Mouse (Mus musculus) heart, postnatal 0 days (tissue): Measurements from ENCODE around the gene Klk11. TPM values are rescaled to one million over a fixed set of nuclear protein-coding genes. Genes with fewer than 3 reads are reported as not detected.
A peak's percentile ranks its signal among the peaks of the same experiment; 100 is the strongest.

ENCODE experiments used
- ATAC-seq: fragments of 200-750 bp; cut with Nextera tagmentation; 2 replicates; pipeline ENCODE4 v1.8.0; 2017; ENCODE audit warnings: low read depth, moderate number of reproducible peaks, moderate library complexity; ENCODE audit not compliant: insufficient read depth
- DNase-seq: peaks from one replicate; pipeline ENCODE4 v3.0.0-alpha.2; 2016; ENCODE audit warnings: low spot score
- H3K27ac ChIP-seq: fragments of 300-500 bp; sonication (generic); 2 replicates; pipeline ENCODE4 v1.5.1; 2014; ENCODE audit warnings: low read depth, mild to moderate bottlenecking
- H3K27me3 ChIP-seq: fragments of 300-500 bp; sonication (generic); 2 replicates; pipeline ENCODE4 v1.6.1; 2014; ENCODE audit warnings: low read length, mixed read lengths; ENCODE audit not compliant: control insufficient read depth, insufficient read depth
- H3K36me3 ChIP-seq: fragments of 300-500 bp; sonication (generic); replicated peaks from 2 replicates; pipeline ENCODE4 v1.6.1; 2014; ENCODE audit warnings: low read length, mixed read lengths; ENCODE audit not compliant: control insufficient read depth, insufficient read depth
- H3K4me1 ChIP-seq: fragments of 300-500 bp; sonication (generic); 2 replicates; pipeline ENCODE4 v1.6.1; 2014; ENCODE audit warnings: antibody characterized with exemption; ENCODE audit not compliant: control insufficient read depth, insufficient read depth
- H3K4me2 ChIP-seq: fragments of 300-500 bp; sonication (generic); 2 replicates; pipeline ENCODE4 v1.6.1; 2014; ENCODE audit warnings: low read depth, mild to moderate bottlenecking, low read length, moderate library complexity
- H3K4me3 ChIP-seq: fragments of 300-500 bp; sonication (generic); 2 replicates; pipeline ENCODE4 v1.5.1; 2014; ENCODE audit warnings: low read depth, low read length
- H3K9ac ChIP-seq: fragments of 300-500 bp; sonication (generic); replicated peaks from 2 replicates; pipeline ENCODE4 v1.6.1; 2014; ENCODE audit warnings: low read depth, low read length, mixed read lengths
- H3K9me3 ChIP-seq: fragments of 300-500 bp; sonication (generic); replicated peaks from 2 replicates; pipeline ENCODE4 v1.6.1; 2016; ENCODE audit warnings: low read length; ENCODE audit not compliant: control insufficient read depth
- CTCF ChIP-seq: IDR thresholded peaks from 2 replicates; pipeline ENCODE4 v1.5.1; 2016; ENCODE audit warnings: antibody characterized with exemption, control low read depth, low read depth
- EP300 ChIP-seq: IDR thresholded peaks from 2 replicates; pipeline ENCODE4 v1.6.1; 2016; ENCODE audit warnings: antibody characterized with exemption, low read depth
- WGBS: fragments of 180-500 bp; shearing (Covaris S2); extraction: QIAGEN DNeasy Blood & Tissue Kit; methylation state at CpG from one replicate; pipeline ENCODE4 v1.1.7; 2014; 5-methylcytosine and 5-hydroxymethylcytosine counted together
- polyA plus RNA-seq: library from polyadenylated mRNA; unstranded; fragments of >200 nt; fragmentation: Nextera tagmentation; extraction: Ambion mirVana; gene quantifications from 2 replicates; pipeline ENCODE4 v1.2.1, GENCODE M21; 2015
- total RNA-seq: library from RNA; depleted of rRNA; stranded (reverse); fragments of >200 nt; gene quantifications from 2 replicates; pipeline ENCODE4 v1.2.3, GENCODE M21; 2014; ENCODE audit warnings: low replicate concordance

Klk11 gene
- total and polyA plus RNA-seq, 2 experiments from 2014 or later, result not detected

DNA sequence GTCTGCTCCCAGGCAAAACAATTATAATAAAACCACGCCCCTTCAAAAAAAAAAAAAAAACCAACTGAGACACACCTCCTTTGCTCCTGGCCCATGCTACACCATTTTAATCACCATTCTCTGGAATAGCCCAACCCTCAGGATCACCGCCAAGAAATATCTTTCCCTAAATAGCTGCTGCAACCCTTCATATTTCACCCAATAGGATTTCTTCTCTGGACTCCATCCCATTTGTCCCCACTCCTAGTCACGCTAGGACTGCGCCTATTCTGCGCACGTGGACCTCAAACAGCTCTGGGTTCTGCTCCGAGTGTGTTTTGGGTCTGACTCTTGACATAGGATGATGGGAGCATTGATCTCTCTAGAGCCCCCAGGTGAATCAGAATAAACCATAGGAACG, 22.0 kb downstream of the Klk11 start:
- Histone ChIP-seq H3K9me3 (no peaks in the 10 kb centered on the region), H3K27me3 (peaks cover 10% of the 10 kb centered on the region; the same call in 1 of the 2 replicates), H3K4me1 (peaks cover 12% of the 10 kb centered on the region), H3K9ac (no peak overlapping the region), H3K4me3 (peak overlapping the region; percentile 57), H3K4me2 (peak overlapping the region; percentile 69), H3K27ac (no peak overlapping the region), H3K36me3 (no peaks in the 10 kb centered on the region)
- WGBS, result 7% methylated on average over 8 of the region's 8 CpGs
- TF ChIP-seq CTCF, result no peak
- no peak for TF ChIP-seq EP300
- DNase-seq (peak; percentile 64), ATAC-seq (peak; percentile 78)

DNA sequence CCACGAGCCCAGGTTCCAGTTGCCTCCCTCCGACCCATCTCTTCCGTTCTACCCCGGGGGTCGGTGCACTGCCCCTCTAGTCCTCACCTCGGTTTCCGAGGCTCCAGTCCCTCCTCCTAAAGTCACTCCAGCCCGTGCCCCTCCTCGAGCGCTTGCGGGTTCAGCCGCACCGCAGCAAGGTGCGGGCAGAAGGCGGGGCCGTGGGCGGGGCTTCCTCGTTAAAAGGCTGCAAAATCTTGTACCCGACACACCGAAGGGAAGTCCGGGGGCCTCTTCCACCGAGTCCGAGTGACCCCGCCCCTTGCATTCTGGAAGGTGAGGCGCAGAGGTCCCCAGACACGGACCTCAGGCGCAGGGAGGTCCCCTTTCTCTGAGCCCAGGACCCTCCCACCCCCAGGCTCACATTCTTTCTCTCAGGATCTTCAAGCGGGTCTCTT, 22.9 kb downstream of the Klk11 start, which contains the start of gene Klk8:
Gene Klk8 (plus strand): TSS at position 245 of the 437 bp plus-strand sequence.
- no peak within 1 kb of the TSS; the same call in 1 of the 2 replicates for H3K9ac ChIP-seq
- peaks cover 12% of the 10 kb centered on the region for H3K4me1 ChIP-seq
- H3K27me3 ChIP-seq, result peaks cover 10% of the 10 kb centered on the region; the same call in 1 of the 2 replicates
- peak within 1 kb of the TSS; percentile 57 for H3K4me3 ChIP-seq
- no peaks in the 10 kb centered on the region for H3K36me3 ChIP-seq
- no peak within 1 kb of the TSS for H3K27ac ChIP-seq
- H3K4me2 ChIP-seq, result peak within 1 kb of the TSS; percentile 69
- ATAC-seq, result no peak
- TF ChIP-seq CTCF (no peak), EP300 (no peak)
- DNase-seq, result no peak
- WGBS, result 1% methylated on average over 27 of the region's 28 CpGs
- H3K9me3 ChIP-seq, result no peaks in the 10 kb centered on the region

DNA sequence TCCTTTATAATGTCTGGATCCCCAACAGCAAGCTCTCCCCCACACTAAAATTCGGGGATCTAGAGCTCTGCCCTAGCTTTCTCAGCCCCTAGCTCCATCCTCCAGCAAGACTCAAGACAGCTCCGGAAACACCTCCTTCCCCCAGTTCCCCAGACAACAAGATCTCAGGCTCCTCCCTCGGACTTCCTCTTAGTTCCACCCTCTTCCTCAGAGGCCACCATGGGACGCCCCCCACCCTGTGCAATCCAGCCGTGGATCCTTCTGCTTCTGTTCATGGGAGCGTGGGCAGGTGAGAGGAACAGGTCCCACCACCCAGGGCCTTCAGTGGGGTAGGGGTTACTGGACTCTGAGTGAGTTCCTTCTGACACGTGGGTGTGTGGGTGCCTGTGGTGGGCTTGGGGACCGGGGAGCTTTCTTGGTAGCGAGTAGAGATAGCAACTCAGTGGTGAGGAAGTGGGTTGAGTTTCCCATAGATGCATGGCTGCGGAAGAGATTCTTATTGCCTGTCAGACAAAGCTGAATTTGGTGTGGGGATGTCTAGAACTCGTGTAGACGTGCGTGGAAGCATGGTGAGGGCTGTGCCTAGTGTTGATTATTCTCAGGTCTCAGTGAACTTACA, 23.5 kb downstream of the Klk11 start:
- Histone ChIP-seq H3K4me3 (peak overlapping the region; percentile 57), H3K27ac (no peak overlapping the region), H3K4me2 (peak overlapping the region; percentile 69), H3K4me1 (peaks cover 12% of the 10 kb centered on the region), H3K9ac (no peak overlapping the region), H3K9me3 (no peaks in the 10 kb centered on the region), H3K27me3 (peaks cover 10% of the 10 kb centered on the region; the same call in 1 of the 2 replicates), H3K36me3 (no peaks in the 10 kb centered on the region)
- DNase-seq, result no peak
- ATAC-seq, result no peak
- TF ChIP-seq CTCF (no peak), EP300 (no peak)
- WGBS, result 27% methylated on average over 13 of the region's 13 CpGs

DNA sequence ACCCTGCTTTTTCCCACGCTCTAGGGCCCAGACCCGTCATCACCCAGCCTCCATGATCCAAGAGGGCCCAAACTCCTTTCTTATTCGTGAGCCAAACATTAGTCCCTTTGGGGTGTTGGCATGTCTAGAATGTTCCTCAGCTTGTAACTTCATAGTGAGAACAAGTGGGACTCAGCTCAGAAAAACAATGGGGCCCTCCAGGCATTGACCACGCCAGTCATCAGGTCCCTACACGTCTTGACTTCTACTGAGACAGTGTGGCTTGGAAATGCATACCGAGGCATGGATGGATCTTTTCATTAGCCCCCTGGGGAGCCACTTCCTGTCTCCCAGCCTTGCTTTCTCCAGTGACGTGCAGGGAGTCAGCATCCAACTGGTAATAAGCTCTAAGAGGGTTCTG, 25.5 kb downstream of the Klk11 start:
- no peak overlapping the region for H3K4me3 ChIP-seq
- H3K4me1 ChIP-seq, result peaks cover 12% of the 10 kb centered on the region
- no peaks in the 10 kb centered on the region for H3K36me3 ChIP-seq
- H3K27me3 ChIP-seq, result peaks cover 10% of the 10 kb centered on the region; the same call in 1 of the 2 replicates
- no peak overlapping the region for H3K27ac ChIP-seq
- ATAC-seq, result no peak
- TF ChIP-seq CTCF, result no peak
- TF ChIP-seq EP300, result no peak
- H3K9me3 ChIP-seq, result no peaks in the 10 kb centered on the region
- no peak overlapping the region for H3K4me2 ChIP-seq
- H3K9ac ChIP-seq, result no peak overlapping the region
- no peak for DNase-seq
- 59% methylated on average over 7 of the region's 7 CpGs for WGBS

DNA sequence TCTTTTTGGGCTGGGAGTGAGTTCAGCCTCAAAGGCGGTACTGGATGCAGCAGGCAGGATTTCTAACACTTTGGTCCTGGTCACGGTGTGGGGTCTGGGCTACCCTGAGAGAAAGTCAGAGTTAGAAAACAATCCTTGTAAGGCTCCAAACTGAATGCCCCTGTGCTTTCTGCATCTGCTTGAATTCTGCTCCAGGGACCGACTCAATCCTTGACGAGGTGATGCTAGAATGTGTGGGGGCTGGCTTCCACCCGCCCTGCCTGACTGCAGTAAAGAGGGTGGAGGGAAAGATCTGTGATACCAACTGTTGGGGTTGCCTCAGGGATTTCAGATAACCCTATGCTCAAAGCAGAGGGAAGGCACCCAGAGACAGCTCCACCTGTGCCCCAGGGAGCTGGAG, 36.6 kb downstream of the Klk11 start, which contains the start of gene Klk7:
Gene Klk7 (plus strand): TSS at position 301 of the 400 bp plus-strand sequence.
- 0 out of 2 replicates have a peak, but pooled peaks cover 2% of the 10 kb centered on the region for H3K27me3 ChIP-seq
- no peaks in the 10 kb centered on the region for H3K36me3 ChIP-seq
- no peak within 1 kb of the TSS for H3K4me3 ChIP-seq
- TF ChIP-seq EP300 (no peak), CTCF (no peak)
- H3K9me3 ChIP-seq, result no peaks in the 10 kb centered on the region
- H3K9ac ChIP-seq, result no peak within 1 kb of the TSS
- DNase-seq (no peak), ATAC-seq (no peak)
- H3K4me1 ChIP-seq, result no peaks in the 10 kb centered on the region
- H3K27ac ChIP-seq, result no peak within 1 kb of the TSS
- WGBS, result 47% methylated on average over 5 of the region's 5 CpGs
- H3K4me2 ChIP-seq, result no peak within 1 kb of the TSS
